Mouse (Mus musculus) WW6 (cell line): ENCODE measurements at regions not wholly inside any gene's neighbourhood (a gene's known extent, or its start where the extent isn't known, plus 50 kb on each side); places are given as distances from the start of the nearest gene placed in this dataset.

Source experiments
- DNase-seq: peaks from one replicate; pipeline ENCODE4 v3.0.0-alpha.2; 2013; ENCODE audit warnings: low read depth, low spot score

- no peak for DNase-seq
These were observed 268.8 kb downstream of the Gm9195 start for GRCm38 (mm10) chr14:72222836-72223235.

GRCm38 (mm10) chr14:72219523-72219922 lies 272.1 kb downstream of the Gm9195 start:
- no peak for DNase-seq

GRCm38 (mm10) chr14:72200307-72200706 lies 291.3 kb downstream of the Gm9195 start:
- no peak for DNase-seq

- DNase-seq: no peak
These were observed 291.7 kb downstream of the Gm9195 start for GRCm38 (mm10) chr14:72199900-72200299.

GRCm38 (mm10) chr14:72197972-72198371 lies 293.7 kb downstream of the Gm9195 start:
- no peak for DNase-seq

GRCm38 (mm10) chr14:72187329-72187984 lies 304.2 kb downstream of the Gm9195 start:
- DNase-seq: no peak

- DNase-seq: no peak
These were observed 315.9 kb downstream of the Gm9195 start for GRCm38 (mm10) chr14:72175751-72176150.

GRCm38 (mm10) chr14:72172549-72173405 lies 318.9 kb downstream of the Gm9195 start:
- DNase-seq: no peak

- DNase-seq: no peak
These were observed 319.9 kb downstream of the Gm9195 start for GRCm38 (mm10) chr14:72171777-72172176.

- DNase-seq: no peak
These were observed 332.9 kb downstream of the Gm9195 start for GRCm38 (mm10) chr14:72158537-72159323.

GRCm38 (mm10) chr14:72155197-72155907 lies 336.3 kb downstream of the Gm9195 start:
- no peak for DNase-seq

GRCm38 (mm10) chr14:72151676-72152075 lies 340.0 kb downstream of the Gm9195 start:
- no peak for DNase-seq

- DNase-seq: no peak
These were observed 342.2 kb downstream of the Gm9195 start for GRCm38 (mm10) chr14:72149463-72149862.

- DNase-seq: no peak
These were observed 342.8 kb downstream of the Gm9195 start for GRCm38 (mm10) chr14:72148886-72149285.

- DNase-seq: no peak
These were observed 345.3 kb downstream of the Gm9195 start for GRCm38 (mm10) chr14:72146381-72146780.

- no peak for DNase-seq
These were observed 348.7 kb downstream of the Gm9195 start for GRCm38 (mm10) chr14:72142883-72143487.

GRCm38 (mm10) chr14:72141136-72141535 lies 350.5 kb downstream of the Gm9195 start:
- no peak for DNase-seq

GRCm38 (mm10) chr14:72130149-72130548 lies 361.5 kb downstream of the Gm9195 start:
- DNase-seq: no peak

- no peak for DNase-seq
These were observed 369.9 kb downstream of the Gm9195 start for GRCm38 (mm10) chr14:72121786-72122185.

GRCm38 (mm10) chr14:72121006-72121405 lies 370.6 kb downstream of the Gm9195 start:
- DNase-seq: no peak

- DNase-seq: no peak
These were observed 374.8 kb downstream of the Gm9195 start for GRCm38 (mm10) chr14:72116842-72117241.
